Mouse (Mus musculus): Measurements from ENCODE around the gene Tmem11. TPM values are rescaled to one million over a fixed set of nuclear protein-coding genes. Genes with fewer than 3 reads are reported as not detected.

Tmem11 gene
- polyA plus RNA-seq, 1 experiment from 2014 or later, result 62.8 TPM

GRCm38 (mm10) chr11:60827241-60827945, 51.7 kb downstream of the Tmem11 start:
- Histone ChIP-seq H3K4me1 (ENCODE audit: control insufficient read depth, insufficient read depth, low read length) (peaks cover 5% of the 10 kb centered on the region), H3K9me3 (ENCODE audit: control insufficient read depth, low read length) (no peaks in the 10 kb centered on the region)
- WGBS, result 38% methylated on average over 4 of the region's 4 CpGs

GRCm38 (mm10) chr11:60826700-60827099, 52.4 kb downstream of the Tmem11 start:
- H3K27ac ChIP-seq (ENCODE audit: low read depth, low read length), result no peak overlapping the region
- ATAC-seq (ENCODE audit: low read depth), result no peak
- peaks cover 5% of the 10 kb centered on the region for H3K4me1 ChIP-seq (ENCODE audit: control insufficient read depth, insufficient read depth, low read length)
- H3K4me2 ChIP-seq (ENCODE audit: low read depth, low read length), result no peak overlapping the region
- H3K9me3 ChIP-seq (ENCODE audit: control insufficient read depth, low read length), result no peaks in the 10 kb centered on the region
- no peak overlapping the region for H3K9ac ChIP-seq (replicated peaks; ENCODE audit: low read depth, low read length)
- WGBS, result 44% methylated on average over 1 of the region's 1 CpGs
- no peaks in the 10 kb centered on the region for H3K27me3 ChIP-seq (ENCODE audit: control insufficient read depth, insufficient read depth, low read length)
- no peak overlapping the region for H3K4me3 ChIP-seq (ENCODE audit: low read depth, low read length)
- H3K36me3 ChIP-seq (ENCODE audit: control insufficient read depth, insufficient read depth, low read length), result no peaks in the 10 kb centered on the region

More at GRCm38 (mm10) chr11:60827241-60827945, 51.7 kb downstream of the Tmem11 start:
- Histone ChIP-seq H3K27me3 (ENCODE audit: control insufficient read depth, insufficient read depth, low read length) (no peaks in the 10 kb centered on the region), H3K36me3 (ENCODE audit: control insufficient read depth, insufficient read depth, low read length) (no peaks in the 10 kb centered on the region), H3K4me3 (ENCODE audit: low read depth, low read length) (no peak overlapping the region), H3K4me2 (ENCODE audit: low read depth, low read length) (no peak overlapping the region), H3K9ac (replicated peaks; ENCODE audit: low read depth, low read length) (no peak overlapping the region), H3K27ac (ENCODE audit: low read depth, low read length) (no peak overlapping the region)
- no peak for ATAC-seq (ENCODE audit: low read depth)

GRCm38 (mm10) chr11:60825191-60825590, 53.9 kb downstream of the Tmem11 start:
- 82% methylated on average over 3 of the region's 3 CpGs for WGBS
- Histone ChIP-seq H3K4me2 (ENCODE audit: low read depth, low read length) (no peak overlapping the region), H3K4me3 (ENCODE audit: low read depth, low read length) (no peak overlapping the region), H3K27ac (ENCODE audit: low read depth, low read length) (no peak overlapping the region), H3K36me3 (ENCODE audit: control insufficient read depth, insufficient read depth, low read length) (no peaks in the 10 kb centered on the region), H3K9ac (replicated peaks; ENCODE audit: low read depth, low read length) (no peak overlapping the region), H3K27me3 (ENCODE audit: control insufficient read depth, insufficient read depth, low read length) (no peaks in the 10 kb centered on the region), H3K4me1 (ENCODE audit: control insufficient read depth, insufficient read depth, low read length) (no peaks in the 10 kb centered on the region), H3K9me3 (ENCODE audit: control insufficient read depth, low read length) (no peaks in the 10 kb centered on the region)
- no peak for ATAC-seq (ENCODE audit: low read depth)

GRCm38 (mm10) chr11:60823771-60824170, 55.3 kb downstream of the Tmem11 start:
- H3K9me3 ChIP-seq (ENCODE audit: control insufficient read depth, low read length), result no peaks in the 10 kb centered on the region
- no peaks in the 10 kb centered on the region for H3K4me1 ChIP-seq (ENCODE audit: control insufficient read depth, insufficient read depth, low read length)
- ATAC-seq (ENCODE audit: low read depth), result no peak
- H3K4me2 ChIP-seq (ENCODE audit: low read depth, low read length), result no peak overlapping the region
- no peak overlapping the region for H3K4me3 ChIP-seq (ENCODE audit: low read depth, low read length)
- H3K27ac ChIP-seq (ENCODE audit: low read depth, low read length), result no peak overlapping the region
- no peaks in the 10 kb centered on the region for H3K27me3 ChIP-seq (ENCODE audit: control insufficient read depth, insufficient read depth, low read length)
- 69% methylated on average over 2 of the region's 2 CpGs for WGBS
- no peaks in the 10 kb centered on the region for H3K36me3 ChIP-seq (ENCODE audit: control insufficient read depth, insufficient read depth, low read length)
- H3K9ac ChIP-seq (replicated peaks; ENCODE audit: low read depth, low read length), result no peak overlapping the region

GRCm38 (mm10) chr11:60816398-60816797, 62.7 kb downstream of the Tmem11 start:
- Histone ChIP-seq H3K4me1 (ENCODE audit: control insufficient read depth, insufficient read depth, low read length) (no peaks in the 10 kb centered on the region), H3K9me3 (ENCODE audit: control insufficient read depth, low read length) (no peaks in the 10 kb centered on the region), H3K9ac (replicated peaks; ENCODE audit: low read depth, low read length) (no peak overlapping the region), H3K4me2 (ENCODE audit: low read depth, low read length) (no peak overlapping the region), H3K36me3 (ENCODE audit: control insufficient read depth, insufficient read depth, low read length) (no peaks in the 10 kb centered on the region), H3K27ac (ENCODE audit: low read depth, low read length) (no peak overlapping the region), H3K27me3 (ENCODE audit: control insufficient read depth, insufficient read depth, low read length) (no peaks in the 10 kb centered on the region), H3K4me3 (ENCODE audit: low read depth, low read length) (no peak overlapping the region)
- ATAC-seq (ENCODE audit: low read depth), result no peak
- 80% methylated on average over 5 of the region's 5 CpGs for WGBS

Other genes with a start within 250 kb of the Tmem11 start
- gene Llgl1, start 179.5 kb downstream of the Tmem11 start, polyA plus RNA-seq (2014; fragmentation: Nextera tagmentation; extraction: Ambion mirVana), result 35.6 and 42.8 TPM in 2 replicates
- 52.9 and 62.7 TPM in 2 replicates for gene Flii, start 152.0 kb downstream of the Tmem11 start, polyA plus RNA-seq (2014; fragmentation: Nextera tagmentation; extraction: Ambion mirVana)
- gene Mief2, start 150.9 kb downstream of the Tmem11 start, polyA plus RNA-seq (2014; fragmentation: Nextera tagmentation; extraction: Ambion mirVana), result 23.1 and 25.6 TPM in 2 replicates
- gene Top3a, start 101.9 kb downstream of the Tmem11 start, polyA plus RNA-seq (2014; fragmentation: Nextera tagmentation; extraction: Ambion mirVana), result 6.5 and 9.2 TPM in 2 replicates
- gene Smcr8, start 101.7 kb downstream of the Tmem11 start, polyA plus RNA-seq (2014; fragmentation: Nextera tagmentation; extraction: Ambion mirVana), result 8.0 and 8.3 TPM in 2 replicates
- 4.7 and 5.1 TPM in 2 replicates for gene Shmt1, start 67.6 kb downstream of the Tmem11 start, polyA plus RNA-seq (2014; fragmentation: Nextera tagmentation; extraction: Ambion mirVana)
- gene Dhrs7b, start 48.6 kb downstream of the Tmem11 start, polyA plus RNA-seq (2014; fragmentation: Nextera tagmentation; extraction: Ambion mirVana), result 33.2 and 34.6 TPM in 2 replicates
- gene Natd1, start 35.5 kb upstream of the Tmem11 start, polyA plus RNA-seq (2014; fragmentation: Nextera tagmentation; extraction: Ambion mirVana), result 29.0 and 33.1 TPM in 2 replicates
- gene Map2k3, start 52.8 kb upstream of the Tmem11 start, polyA plus RNA-seq (2014; fragmentation: Nextera tagmentation; extraction: Ambion mirVana), result 22.5 and 28.9 TPM in 2 replicates
- gene Kcnj12, start 143.3 kb upstream of the Tmem11 start, polyA plus RNA-seq (2014; fragmentation: Nextera tagmentation; extraction: Ambion mirVana), result 2.7 and 4.1 TPM in 2 replicates
- gene Tnfrsf13b, start 247.5 kb upstream of the Tmem11 start, polyA plus RNA-seq (2014; fragmentation: Nextera tagmentation; extraction: Ambion mirVana), result 0.67 and 1.3 TPM in 2 replicates